Mouse (Mus musculus) embryonic fibroblast, embryonic 13.5 days (primary cell): ENCODE measurements at regions not wholly inside any gene's neighbourhood (a gene's known extent, or its start where the extent isn't known, plus 50 kb on each side); places are given as distances from the start of the nearest gene placed in this dataset.

Source experiments
- CTCF ChIP-seq: IDR thresholded peaks from 2 replicates; pipeline ENCODE4 v1.5.1; 2011; ENCODE audit warnings: mild to moderate bottlenecking, control low read depth, low read length, moderate library complexity, borderline replicate concordance; ENCODE audit not compliant: insufficient read depth
- POLR2A ChIP-seq: IDR thresholded peaks from 2 replicates; pipeline ENCODE4 v1.6.1; 2011; ENCODE audit warnings: low read depth, mild to moderate bottlenecking, control low read depth, low read length, moderate library complexity

DNA sequence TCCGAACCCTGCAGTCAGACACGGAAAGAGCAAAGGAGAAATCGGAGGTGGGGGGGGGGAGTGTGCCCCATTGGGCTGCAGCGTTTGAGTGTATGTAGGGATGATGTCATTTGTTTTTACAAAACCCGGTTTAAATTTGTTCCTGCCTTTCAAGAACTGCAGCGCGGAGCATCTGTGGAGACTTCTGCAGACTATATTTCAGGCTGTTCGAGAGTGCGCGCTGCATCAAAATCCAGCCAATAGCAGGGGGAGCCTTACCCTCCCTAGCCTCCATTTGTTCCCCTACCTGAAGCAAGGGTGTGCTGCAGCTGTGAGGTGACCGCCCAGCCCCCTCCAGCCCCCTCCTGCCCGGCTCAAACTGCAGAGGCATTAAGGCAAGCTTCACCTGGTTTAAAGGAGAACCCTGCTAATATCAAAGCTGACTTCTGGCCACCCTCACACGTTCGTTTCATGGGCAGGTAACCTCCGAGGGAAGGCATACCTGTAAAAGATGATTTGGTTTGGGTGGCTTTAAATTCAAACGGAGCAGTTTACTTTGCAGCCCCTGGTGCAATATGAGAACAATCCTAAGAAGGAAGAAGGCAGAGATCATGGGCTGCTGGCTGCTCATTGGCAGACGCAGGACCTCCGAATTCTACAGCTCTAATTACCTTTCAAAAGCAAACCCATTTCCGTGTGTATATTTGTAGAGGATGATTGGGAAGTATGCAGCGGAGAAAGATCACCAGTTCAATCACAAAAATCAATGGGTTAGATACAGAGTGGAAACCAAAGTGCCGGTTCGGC lies 193.3 kb upstream of the Klf12 start:
- TF ChIP-seq POLR2A (no peak), CTCF (no peak)
